Mouse (Mus musculus): ENCODE measurements at regions not wholly inside any gene's neighbourhood (a gene's known extent, or its start where the extent isn't known, plus 50 kb on each side); places are given as distances from the start of the nearest gene placed in this dataset.

DNA sequence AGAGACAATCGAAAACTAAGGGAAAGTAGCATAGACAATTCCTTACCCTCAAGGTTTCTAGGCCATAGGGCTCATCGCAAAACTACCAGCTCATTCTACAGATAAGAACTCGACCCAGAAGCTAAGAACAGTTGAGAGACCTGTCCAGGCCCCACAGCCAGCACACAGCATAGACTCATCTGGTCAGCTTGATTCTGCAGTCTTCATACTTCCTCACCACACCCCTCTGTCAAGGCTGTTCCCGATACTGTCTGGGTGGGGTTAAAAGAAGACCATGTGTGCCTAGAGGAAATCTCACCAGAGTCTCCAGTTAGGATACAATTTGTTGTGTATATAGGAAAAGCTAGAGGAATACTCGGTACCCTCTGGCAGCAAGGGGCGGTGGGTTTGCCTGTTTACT is 91.0 kb upstream of the Cpeb4 start:
- no peak for ATAC-seq
- no peaks in the 10 kb centered on the region for H3K27me3 ChIP-seq
- no peak for TF ChIP-seq CTCF (IDR thresholded peaks at IDR 0.05)
- no peak for DNase-seq (ENCODE audit: low read depth, low spot score)
- CTCF ChIA-PET = interaction anchor here (2.1 kb wide), 1 partner anchor 42 kb away, joined by 4 read pairs; no protein-coding TSS in a partner anchor
- POLR2A ChIA-PET = no interaction called here
- in situ Hi-C loops (cut with MboI; ENCODE audit: low pct_unique_long_range_greater_than_20kb) = no loop called here

DNA sequence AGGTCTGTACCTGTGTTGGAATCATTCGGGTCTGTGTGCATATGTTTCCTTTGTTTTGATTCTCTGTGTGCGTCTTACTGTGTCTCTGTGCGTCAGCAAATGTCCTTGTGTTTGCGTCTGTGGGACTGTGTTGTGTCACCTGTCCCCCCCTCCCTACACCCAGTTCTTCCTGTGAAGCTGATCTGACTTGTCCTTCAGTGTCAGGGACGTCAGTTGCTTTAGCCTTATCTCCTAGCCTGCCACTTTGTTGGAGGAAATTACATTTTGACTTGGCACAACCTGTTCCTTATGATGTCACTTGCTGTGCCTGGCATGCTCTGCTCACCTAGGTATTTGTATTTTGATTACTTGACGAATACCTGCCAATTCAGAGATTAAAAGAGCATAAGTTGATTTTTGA is 90.4 kb upstream of the Cpeb4 start:
- ATAC-seq (no peak), DNase-seq (ENCODE audit: low read depth, low spot score) (no peak)
- ChIA-PET CTCF (interaction anchor here (1.3 to 2.1 kb wide), 2 partner anchors 13 to 42 kb away, joined by 3 to 4 read pairs; no protein-coding TSS in a partner anchor), POLR2A (no interaction called here)
- in situ Hi-C loops (cut with MboI; ENCODE audit: low pct_unique_long_range_greater_than_20kb) = no loop called here
- no peak for TF ChIP-seq CTCF (IDR thresholded peaks at IDR 0.05)
- no peaks in the 10 kb centered on the region for H3K27me3 ChIP-seq

DNA sequence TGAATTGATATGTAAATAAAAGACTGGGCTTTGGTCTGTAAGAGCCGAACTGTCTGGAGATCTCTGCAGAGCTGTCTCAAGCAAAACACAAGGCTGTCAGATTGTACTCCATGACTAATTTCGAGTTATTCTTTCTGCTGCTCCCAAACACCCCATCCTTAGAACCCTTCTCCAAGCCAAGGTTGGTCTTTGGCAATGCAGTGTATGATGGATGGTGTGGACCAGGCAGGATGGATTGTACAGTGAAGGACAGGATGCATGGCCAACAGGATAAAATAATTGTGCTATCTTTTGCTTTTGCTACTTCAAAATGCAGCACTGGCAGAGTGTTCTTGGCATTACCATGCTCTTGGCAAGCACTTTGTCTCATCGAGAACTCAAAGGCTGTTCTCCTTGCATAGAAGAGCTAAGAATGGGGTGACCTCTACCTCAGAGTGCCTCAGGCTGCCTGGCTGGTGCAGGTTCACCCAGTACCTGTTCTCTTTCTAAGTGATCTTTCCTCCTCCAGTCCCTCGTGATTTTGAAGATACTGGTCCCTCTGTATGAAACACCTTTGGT is 88.4 kb upstream of the Cpeb4 start:
- in situ Hi-C loops (cut with MboI; ENCODE audit: low pct_unique_long_range_greater_than_20kb) = no loop called here
- ChIA-PET POLR2A (interaction anchor here (0.7 kb wide), 1 partner anchor 30 kb away, joined by 3 read pairs; no protein-coding TSS in a partner anchor), CTCF (interaction anchor here (0.9 to 1.2 kb wide), 2 partner anchors 13 to 47 kb away, joined by 3 read pairs; no protein-coding TSS in a partner anchor)
- DNase-seq (ENCODE audit: low read depth, low spot score) (no peak), ATAC-seq (no peak)
- H3K27me3 ChIP-seq = no peaks in the 10 kb centered on the region
- no peak for TF ChIP-seq CTCF (IDR thresholded peaks at IDR 0.05)

DNA sequence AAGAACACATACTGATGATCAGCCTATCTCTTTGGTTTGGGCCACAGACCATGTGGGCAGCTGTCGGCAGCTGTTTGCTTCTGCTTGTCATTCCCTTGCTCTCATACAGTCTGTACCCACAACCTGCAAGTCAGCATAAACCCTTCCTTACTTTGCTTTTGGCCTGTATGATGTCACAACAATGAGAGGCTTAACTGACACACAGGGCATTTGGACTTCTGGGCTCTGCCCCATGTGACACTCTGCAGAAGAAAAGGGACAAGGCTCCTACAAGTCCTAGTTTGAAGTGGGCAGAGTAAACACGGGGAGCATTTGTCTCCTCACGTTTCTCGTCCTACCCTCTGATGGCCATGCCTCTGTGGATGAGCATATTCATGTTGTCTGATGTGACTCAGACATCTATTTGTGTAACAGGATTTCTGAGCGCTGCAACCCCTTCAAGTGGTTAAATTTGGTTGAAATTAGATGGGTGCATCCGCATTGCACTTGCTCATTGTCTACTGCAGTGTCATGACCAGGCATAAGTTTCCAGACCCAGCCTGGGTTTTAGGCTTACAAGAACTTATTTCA is 87.6 kb upstream of the Cpeb4 start:
- ATAC-seq (no peak), DNase-seq (ENCODE audit: low read depth, low spot score) (no peak)
- TF ChIP-seq CTCF (IDR thresholded peaks at IDR 0.05) = no peak
- POLR2A ChIA-PET = interaction anchor here (0.7 kb wide), 1 partner anchor 30 kb away, joined by 3 read pairs; no protein-coding TSS in a partner anchor
- in situ Hi-C loops (cut with MboI; ENCODE audit: low pct_unique_long_range_greater_than_20kb) = no loop called here
- H3K27me3 ChIP-seq = no peaks in the 10 kb centered on the region
- CTCF ChIA-PET = interaction anchor here (0.9 kb wide), 1 partner anchor 12 kb away, joined by 3 read pairs; no protein-coding TSS in a partner anchor

DNA sequence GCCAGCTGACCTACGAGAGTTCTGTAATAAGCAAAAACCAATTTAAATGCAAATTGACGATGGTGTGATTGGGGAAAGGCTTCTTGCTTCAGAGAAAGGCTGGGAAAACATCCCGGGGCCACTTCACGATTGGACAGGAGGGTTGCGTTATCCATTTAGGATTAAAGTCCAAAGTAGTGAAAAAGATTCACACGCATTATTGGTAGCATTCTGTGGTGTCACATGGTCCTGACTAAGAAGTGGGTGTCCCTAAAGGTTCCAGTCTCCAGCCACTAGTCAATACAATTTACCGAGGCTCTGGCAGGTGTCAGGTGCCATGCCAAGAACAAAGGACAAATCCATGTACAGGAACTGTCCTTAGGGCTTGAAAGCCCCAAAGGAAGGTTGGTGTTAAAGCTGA is 86.9 kb upstream of the Cpeb4 start:
- ChIA-PET CTCF (no interaction called here), POLR2A (no interaction called here)
- H3K27me3 ChIP-seq = no peaks in the 10 kb centered on the region
- no peak for DNase-seq (ENCODE audit: low read depth, low spot score)
- in situ Hi-C loops (cut with MboI; ENCODE audit: low pct_unique_long_range_greater_than_20kb) = no loop called here
- TF ChIP-seq CTCF (IDR thresholded peaks at IDR 0.05) = no peak
- no peak for ATAC-seq

DNA sequence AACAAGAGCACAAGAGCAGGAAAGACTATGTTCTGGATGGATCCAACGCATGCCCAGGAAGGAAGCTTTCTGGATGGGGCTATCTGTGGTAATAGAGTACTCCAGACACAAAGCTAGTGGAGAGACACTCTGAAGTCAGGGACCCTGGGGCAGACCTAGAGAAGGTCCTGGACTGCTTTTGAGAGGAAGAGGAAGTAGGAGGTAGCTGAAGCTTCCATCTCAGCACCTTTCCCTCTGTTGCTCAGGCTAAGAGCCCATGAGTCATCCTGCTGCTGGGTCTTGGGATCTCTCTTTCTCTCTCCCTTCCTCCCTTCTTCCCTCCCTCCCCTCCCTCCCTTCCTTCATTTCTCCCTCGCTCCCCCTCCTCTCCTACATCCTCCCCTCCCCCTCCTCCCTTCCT is 84.6 kb upstream of the Cpeb4 start:
- no peaks in the 10 kb centered on the region for H3K27me3 ChIP-seq
- ChIA-PET CTCF (interaction anchor here (1.4 kb wide), 1 partner anchor 10 kb away, joined by 3 read pairs; no protein-coding TSS in a partner anchor), POLR2A (no interaction called here)
- no peak for ATAC-seq
- DNase-seq (ENCODE audit: low read depth, low spot score) = no peak
- in situ Hi-C loops (cut with MboI; ENCODE audit: low pct_unique_long_range_greater_than_20kb) = no loop called here
- no peak for TF ChIP-seq CTCF (IDR thresholded peaks at IDR 0.05)

DNA sequence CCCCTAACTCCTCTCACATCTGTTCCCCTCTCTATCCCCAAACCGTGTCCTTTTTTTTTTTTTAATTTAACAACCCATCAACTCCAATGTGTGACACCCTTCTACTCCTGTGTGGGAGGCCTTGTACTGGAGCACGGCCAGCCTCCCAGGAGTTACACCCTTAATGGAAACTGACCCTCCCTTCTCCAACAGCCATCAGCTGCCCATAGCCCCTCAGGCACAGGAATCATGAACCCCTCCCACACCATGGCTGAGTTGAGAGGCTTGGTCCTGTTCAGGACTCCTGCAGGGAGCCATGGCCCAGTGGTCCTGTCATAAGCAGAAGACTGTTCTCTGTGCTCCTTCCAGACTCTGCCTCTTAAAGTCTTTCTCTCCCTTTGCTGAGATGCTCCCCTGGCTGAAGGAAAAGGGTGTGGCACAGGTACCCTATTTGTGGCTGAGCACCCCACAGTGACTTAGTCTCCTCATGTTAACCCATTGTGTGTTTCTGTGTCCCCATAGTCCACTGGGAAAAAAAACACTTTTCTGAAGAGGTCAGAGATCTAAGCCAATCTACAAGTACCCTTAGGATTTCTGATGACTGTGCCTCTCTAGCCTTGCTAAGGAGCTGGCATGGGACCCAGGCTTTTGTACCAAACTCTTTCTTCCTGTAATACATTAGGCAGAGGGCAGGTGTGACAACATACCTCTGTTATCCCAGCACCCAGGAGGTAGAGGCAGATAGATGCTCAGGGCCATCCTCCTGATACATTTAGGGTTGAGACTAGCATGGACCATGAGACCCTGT is 83.9 kb upstream of the Cpeb4 start:
- DNase-seq (ENCODE audit: low read depth, low spot score) = no peak
- ATAC-seq = no peak
- in situ Hi-C loops (cut with MboI; ENCODE audit: low pct_unique_long_range_greater_than_20kb) = no loop called here
- H3K27me3 ChIP-seq = no peaks in the 10 kb centered on the region
- TF ChIP-seq CTCF (IDR thresholded peaks at IDR 0.05) = no peak
- ChIA-PET CTCF (interaction anchor here (1.1 to 1.4 kb wide), 2 partner anchors 11 to 12 kb away, joined by 3 to 4 read pairs; no protein-coding TSS in a partner anchor), POLR2A (no interaction called here)

DNA sequence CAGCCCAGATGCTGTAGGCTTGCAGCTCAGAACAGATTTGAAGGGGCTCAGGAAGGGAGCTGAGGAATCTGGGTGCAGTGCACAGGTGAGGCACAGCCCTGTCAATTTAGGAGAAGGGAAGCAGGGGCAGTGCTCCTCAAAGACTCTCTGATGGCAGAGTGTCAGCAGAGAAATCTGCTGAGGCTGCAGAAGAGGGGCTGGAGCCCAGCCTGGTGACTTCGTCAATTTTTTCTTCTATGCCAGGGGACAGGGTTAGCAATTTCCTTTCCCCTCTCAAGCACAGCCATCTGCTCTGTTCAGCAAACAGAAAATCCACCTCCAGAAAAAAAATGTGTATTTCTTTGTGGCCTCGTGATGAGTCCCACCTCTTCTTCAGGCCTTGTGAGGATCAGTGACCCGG is 82.0 kb upstream of the Cpeb4 start:
- ATAC-seq (no peak), DNase-seq (ENCODE audit: low read depth, low spot score) (no peak)
- in situ Hi-C loops (cut with MboI; ENCODE audit: low pct_unique_long_range_greater_than_20kb) = no loop called here
- CTCF ChIA-PET = no interaction called here
- POLR2A ChIA-PET = no interaction called here
- H3K27me3 ChIP-seq = no peaks in the 10 kb centered on the region
- no peak for TF ChIP-seq CTCF (IDR thresholded peaks at IDR 0.05)

DNA sequence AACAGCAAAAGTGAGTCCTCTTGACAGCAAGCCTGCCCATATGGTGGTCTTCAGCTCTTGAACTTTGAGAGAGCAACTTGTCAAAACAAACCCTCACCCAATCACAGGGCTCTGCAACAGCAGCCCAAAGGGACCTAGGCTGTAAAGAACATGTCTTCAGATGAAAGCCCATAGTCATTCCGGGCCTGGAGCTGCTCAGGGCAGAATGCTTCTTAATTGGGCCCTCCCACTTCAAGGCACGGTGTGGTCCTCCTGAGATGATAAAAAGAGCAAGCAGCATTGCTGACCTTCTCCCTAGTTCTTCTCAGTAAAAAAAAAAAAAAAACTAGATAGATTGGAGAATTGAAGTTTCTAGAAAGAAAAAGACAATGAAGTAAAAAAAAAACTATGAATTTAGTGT is 80.7 kb upstream of the Cpeb4 start:
- no peak for TF ChIP-seq CTCF (IDR thresholded peaks at IDR 0.05)
- DNase-seq (ENCODE audit: low read depth, low spot score) = no peak
- ATAC-seq = no peak
- ChIA-PET POLR2A (no interaction called here), CTCF (no interaction called here)
- in situ Hi-C loops (cut with MboI; ENCODE audit: low pct_unique_long_range_greater_than_20kb) = no loop called here
- H3K27me3 ChIP-seq = no peaks in the 10 kb centered on the region

DNA sequence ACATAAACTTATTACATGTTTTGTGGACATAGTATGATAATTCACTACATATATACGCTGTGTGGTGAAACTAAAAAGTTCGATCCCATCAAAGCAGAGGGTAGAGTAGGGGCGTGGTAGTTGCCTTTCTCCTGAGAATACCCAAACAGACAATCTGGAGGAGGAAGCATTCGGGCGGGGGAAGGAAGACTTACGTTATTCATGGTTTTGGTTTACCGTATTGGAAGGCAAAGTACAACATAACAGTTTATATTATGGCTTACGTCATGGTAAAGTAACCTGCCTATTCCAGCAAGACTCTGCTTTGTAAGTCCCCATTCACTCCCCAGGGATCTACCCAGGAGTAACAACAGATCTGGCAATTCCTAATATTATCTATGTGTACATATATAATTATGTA is 76.9 kb upstream of the Cpeb4 start:
- ChIA-PET POLR2A (no interaction called here), CTCF (interaction anchor here (1.2 to 1.6 kb wide), 2 partner anchors 13 to 119 kb away, joined by 3 to 4 read pairs; no protein-coding TSS in a partner anchor)
- in situ Hi-C loops (cut with MboI; ENCODE audit: low pct_unique_long_range_greater_than_20kb) = no loop called here
- no peaks in the 10 kb centered on the region for H3K27me3 ChIP-seq
- ATAC-seq (no peak), DNase-seq (ENCODE audit: low read depth, low spot score) (no peak)
- TF ChIP-seq CTCF (IDR thresholded peaks at IDR 0.05) = no peak

DNA sequence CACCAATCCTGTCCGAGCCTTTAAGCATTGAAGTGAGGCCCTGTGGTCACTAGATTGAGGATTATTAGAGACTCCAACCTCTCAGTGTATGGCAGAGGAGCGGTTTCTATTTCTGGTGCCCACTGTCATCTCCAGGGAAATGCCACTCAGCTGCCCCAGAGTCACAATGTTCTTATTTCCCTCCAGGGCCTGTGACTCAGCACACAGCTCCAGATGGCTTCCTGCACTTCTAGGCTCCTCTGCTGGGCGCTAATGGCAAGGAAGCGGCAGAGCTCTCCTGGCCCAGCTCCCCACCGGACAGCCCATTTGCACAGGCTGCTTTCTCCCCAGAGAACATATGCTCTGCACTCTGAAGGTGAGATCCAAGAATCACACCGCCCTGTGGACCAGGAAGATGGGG is 75.8 kb upstream of the Cpeb4 start:
- peak; percentile 54 for ATAC-seq
- DNase-seq (ENCODE audit: low read depth, low spot score) = peak; percentile 34
- ChIA-PET POLR2A (no interaction called here), CTCF (interaction anchor here (1.0 kb wide), 1 partner anchor 12 kb away, joined by 3 read pairs; no protein-coding TSS in a partner anchor)
- no peaks in the 10 kb centered on the region for H3K27me3 ChIP-seq
- in situ Hi-C loops (cut with MboI; ENCODE audit: low pct_unique_long_range_greater_than_20kb) = no loop called here
- TF ChIP-seq CTCF (IDR thresholded peaks at IDR 0.05) = no peak

Measured in Patski (cell line).